Mouse (Mus musculus) testis, adult 2 months (tissue): Measurements from ENCODE around the gene Vps4a. TPM values are rescaled to one million over a fixed set of nuclear protein-coding genes. Genes with fewer than 3 reads are reported as not detected.

Source experiments
- H3K27ac ChIP-seq: fragments of 200-500 bp; 2 replicates; pipeline ENCODE4 v1.5.1; 2012; ENCODE audit warnings: low read depth, low read length; ENCODE audit not compliant: control insufficient read depth, insufficient read depth
- H3K27me3 ChIP-seq: fragments of 200-500 bp; 2 replicates; pipeline ENCODE4 v1.6.1; 2012; ENCODE audit warnings: mild to moderate bottlenecking, low read length, moderate library complexity; ENCODE audit not compliant: control insufficient read depth, insufficient read depth
- H3K36me3 ChIP-seq: fragments of 200-500 bp; 2 replicates; pipeline ENCODE4 v1.6.1; 2012; ENCODE audit warnings: mild to moderate bottlenecking, low read length; ENCODE audit not compliant: control insufficient read depth, insufficient read depth
- H3K4me1 ChIP-seq: fragments of 200-500 bp; 2 replicates; pipeline ENCODE4 v1.6.1; 2012; ENCODE audit warnings: low read length; ENCODE audit not compliant: control insufficient read depth, insufficient read depth
- H3K4me3 ChIP-seq: fragments of 200-500 bp; 2 replicates; pipeline ENCODE4 v1.5.1; 2012; ENCODE audit warnings: low read depth, mild to moderate bottlenecking, low read length, moderate library complexity, mixed read lengths; ENCODE audit not compliant: control insufficient read depth
- CTCF ChIP-seq: fragments of 200-500 bp; IDR thresholded peaks from 2 replicates; pipeline ENCODE4 v1.5.1; 2012; ENCODE audit warnings: low read depth, mild to moderate bottlenecking, inconsistent platforms, low read length, moderate library complexity; ENCODE audit not compliant: control insufficient read depth, insufficient read depth, insufficient replicate concordance
- POLR2A ChIP-seq: fragments of 200-500 bp; IDR thresholded peaks from 2 replicates; pipeline ENCODE4 v1.6.1; 2012; ENCODE audit warnings: low read depth, mild to moderate bottlenecking, inconsistent platforms, low read length, moderate library complexity; ENCODE audit not compliant: control insufficient read depth
- polyA plus RNA-seq: library from polyadenylated mRNA; depleted of rRNA; stranded (reverse); fragments of >200 nt; gene quantifications from 2 replicates; pipeline ENCODE4 v1.2.3, GENCODE M21; 2012

The Vps4a gene
- polyA plus RNA-seq, 1 experiment: 97.0 TPM

DNA sequence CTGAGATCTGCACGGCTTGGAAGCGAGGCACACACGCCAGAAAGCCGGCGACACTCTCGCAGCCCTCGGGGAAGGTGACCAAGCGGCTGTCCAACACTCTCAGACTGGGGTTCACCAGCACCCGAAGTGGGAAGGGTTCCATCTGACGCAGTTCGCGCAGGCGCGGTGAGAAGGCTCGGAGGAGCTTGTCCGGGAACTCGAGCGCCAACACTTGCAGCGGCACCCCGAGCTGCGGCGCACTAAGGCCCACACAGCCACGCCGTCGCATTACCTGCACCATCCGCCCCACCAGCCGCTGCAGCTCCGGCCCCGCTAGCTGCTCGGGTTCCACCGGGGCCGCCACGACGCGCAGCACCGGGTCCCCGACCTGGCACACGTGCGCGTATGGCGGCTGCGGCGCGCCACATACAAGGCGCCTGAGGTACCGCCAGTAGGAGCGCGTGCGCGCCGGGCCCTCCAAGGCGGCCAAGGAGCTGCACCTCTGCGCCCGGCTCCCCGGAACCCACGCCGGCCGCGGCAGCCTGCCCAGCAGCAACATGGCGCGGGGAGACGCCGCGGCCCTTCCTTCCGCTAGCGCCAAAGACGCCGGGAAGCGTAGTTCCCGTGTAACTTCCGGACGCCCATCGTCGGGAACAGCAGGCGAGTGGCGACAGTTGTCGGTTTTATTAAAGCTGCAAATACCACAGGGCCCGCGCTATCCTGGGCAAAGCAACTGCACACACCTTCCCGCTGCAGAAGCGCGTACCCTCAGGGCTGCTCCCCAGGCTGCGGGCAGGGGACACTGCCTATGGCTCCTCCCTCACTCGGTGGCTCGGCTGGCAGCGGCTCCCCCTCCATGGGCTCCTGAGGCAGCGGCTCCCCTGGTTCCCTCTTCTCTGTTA lies 17.3 kb downstream of the Vps4a start, which contains the start of gene Pdf:
TSS of gene Pdf (minus strand) at position 554 of the 881 bp plus-strand sequence.
- H3K27me3 ChIP-seq: no peaks in the 10 kb centered on the region
- no peaks in the 10 kb centered on the region; the same call in 1 of the 2 replicates for H3K36me3 ChIP-seq
- TF ChIP-seq CTCF (no peak; the same call in 1 of the 2 replicates), POLR2A (0 out of 2 replicates have a peak, but pooled peaks have one; percentile 12)
- H3K27ac ChIP-seq: peak within 1 kb of the TSS; percentile 78
- peak within 1 kb of the TSS; percentile 88 for H3K4me3 ChIP-seq
- peaks cover 9% of the 10 kb centered on the region for H3K4me1 ChIP-seq

DNA sequence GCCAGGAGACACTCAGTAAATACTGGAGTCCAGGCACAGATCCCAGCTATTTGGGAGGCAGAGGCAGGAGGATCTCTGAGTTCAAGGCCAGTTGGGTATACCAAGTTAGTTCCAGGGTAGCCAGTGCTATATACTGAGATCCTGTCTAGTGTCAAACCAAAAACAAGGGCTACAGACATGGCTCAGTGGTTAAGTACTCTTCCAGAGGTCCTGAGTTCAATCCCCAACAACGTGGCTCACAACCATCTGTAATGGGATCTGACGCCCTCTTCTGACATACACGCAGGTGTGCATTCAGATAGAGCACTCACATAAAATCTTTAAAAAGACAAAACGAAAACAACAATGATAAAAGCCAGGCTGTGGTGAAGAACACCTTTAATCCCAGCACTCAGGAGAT lies 18.5 kb downstream of the Vps4a start:
- Histone ChIP-seq H3K27me3 (no peaks in the 10 kb centered on the region), H3K4me3 (no peak overlapping the region), H3K36me3 (no peaks in the 10 kb centered on the region; the same call in 1 of the 2 replicates), H3K4me1 (peaks cover 9% of the 10 kb centered on the region), H3K27ac (no peak overlapping the region)
- no peak for TF ChIP-seq POLR2A
- no peak for TF ChIP-seq CTCF

DNA sequence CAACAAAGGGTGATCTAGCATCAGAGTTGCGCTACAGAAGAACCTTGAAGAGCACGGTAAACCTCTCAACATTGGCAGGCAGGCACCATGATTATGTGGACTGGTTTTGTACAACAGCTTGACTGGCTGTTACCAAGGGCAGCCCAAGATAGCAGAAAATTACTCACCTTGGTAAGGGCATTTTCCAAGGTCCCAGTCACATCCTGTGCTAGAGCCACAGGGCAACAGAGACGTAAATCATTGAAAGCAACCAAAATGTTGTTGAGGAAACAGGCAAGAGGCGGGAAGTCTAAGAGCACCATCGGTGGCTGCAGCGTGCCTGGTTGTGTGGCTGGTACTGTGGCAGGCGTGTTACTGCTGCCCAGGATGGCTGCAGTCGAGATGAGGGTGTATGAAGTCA lies 21.0 kb downstream of the Vps4a start:
- H3K4me3 ChIP-seq: no peak overlapping the region
- no peaks in the 10 kb centered on the region for H3K27me3 ChIP-seq
- TF ChIP-seq POLR2A (no peak), CTCF (no peak)
- H3K36me3 ChIP-seq: no peaks in the 10 kb centered on the region; the same call in 1 of the 2 replicates
- no peak overlapping the region for H3K27ac ChIP-seq
- H3K4me1 ChIP-seq: peaks cover 13% of the 10 kb centered on the region

DNA sequence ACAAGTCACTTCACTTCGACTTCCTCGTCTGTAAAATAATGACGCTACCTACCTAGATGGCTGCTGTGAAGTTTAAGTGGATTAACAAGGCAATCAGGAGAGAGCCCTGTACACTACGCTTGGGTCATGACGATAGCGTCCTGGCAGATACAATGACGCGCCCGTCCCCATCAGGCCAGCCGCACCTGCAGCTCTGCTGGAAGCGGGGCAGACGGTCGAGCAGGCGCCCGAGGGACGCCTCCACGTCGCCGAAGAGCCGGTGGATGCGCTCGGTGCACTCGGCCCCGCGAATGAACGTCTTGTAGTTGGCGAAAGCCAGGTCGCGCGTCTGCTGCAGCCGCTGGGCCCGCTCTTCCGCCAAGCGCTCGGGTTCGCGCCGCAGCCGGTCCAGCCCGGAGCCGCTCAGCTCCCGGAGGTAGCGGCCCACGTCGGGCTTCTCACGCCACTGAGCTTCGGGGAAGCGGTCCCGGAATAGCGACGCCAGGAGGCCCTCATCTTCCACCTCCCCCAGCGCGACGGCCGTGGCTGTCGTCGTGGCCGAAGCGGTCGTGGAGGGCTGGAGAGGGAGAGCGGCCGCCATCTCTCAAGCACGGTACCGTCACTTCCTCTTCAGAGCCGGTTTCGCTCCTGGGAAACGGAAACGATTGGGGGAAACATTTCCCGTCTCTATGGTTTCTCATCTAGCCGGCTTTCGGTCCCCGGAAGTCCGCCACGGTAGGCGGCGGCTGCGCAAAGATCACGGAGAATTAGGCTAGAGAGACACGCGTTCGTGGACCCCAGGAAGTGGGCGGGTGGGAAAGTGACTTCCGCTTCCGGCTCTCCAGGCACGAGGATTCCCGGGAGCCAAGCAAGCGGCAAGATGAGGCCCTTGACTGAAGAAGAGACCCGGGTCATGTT lies 25.3 kb downstream of the Vps4a start, which contains the start of the genes Cog8 and Nip7:
TSS of gene Cog8 (minus strand) at position 614 of the 897 bp plus-strand sequence.
TSS of gene Nip7 (plus strand) at position 802 of the 897 bp plus-strand sequence.
- H3K4me1 ChIP-seq: peaks cover 10% of the 10 kb centered on the region
- TF ChIP-seq POLR2A (peak; percentile 88), CTCF (no peak)
- H3K27me3 ChIP-seq: no peaks in the 10 kb centered on the region
- peak within 1 kb of the TSS; percentile 76 for H3K27ac ChIP-seq
- peak within 1 kb of the TSS; percentile 88 for H3K4me3 ChIP-seq
- H3K36me3 ChIP-seq: no peaks in the 10 kb centered on the region; the same call in 1 of the 2 replicates

DNA sequence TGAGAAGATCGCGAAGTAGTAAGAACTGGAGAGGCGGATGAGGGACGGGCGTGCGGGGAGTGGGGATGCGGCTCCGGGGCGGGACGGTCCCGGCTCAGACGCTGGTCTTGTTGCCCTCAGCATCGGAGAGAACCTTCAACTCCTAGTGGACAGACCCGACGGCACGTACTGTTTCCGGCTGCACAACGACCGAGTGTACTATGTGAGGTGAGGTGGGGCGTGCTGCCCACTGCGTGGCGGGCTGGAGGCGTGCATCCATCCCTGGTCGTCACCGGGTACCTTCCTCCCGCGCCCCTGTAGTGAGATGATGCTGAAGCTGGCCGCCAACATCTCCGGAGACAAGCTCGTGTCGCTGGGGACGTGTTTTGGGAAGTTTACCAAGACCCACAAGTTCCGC lies 25.9 kb downstream of the Vps4a start:
- Histone ChIP-seq H3K4me1 (peaks cover 10% of the 10 kb centered on the region), H3K27ac (peak overlapping the region; percentile 76), H3K27me3 (no peaks in the 10 kb centered on the region), H3K36me3 (no peaks in the 10 kb centered on the region; the same call in 1 of the 2 replicates), H3K4me3 (peak overlapping the region; percentile 88)
- TF ChIP-seq CTCF (no peak), POLR2A (no peak)

DNA sequence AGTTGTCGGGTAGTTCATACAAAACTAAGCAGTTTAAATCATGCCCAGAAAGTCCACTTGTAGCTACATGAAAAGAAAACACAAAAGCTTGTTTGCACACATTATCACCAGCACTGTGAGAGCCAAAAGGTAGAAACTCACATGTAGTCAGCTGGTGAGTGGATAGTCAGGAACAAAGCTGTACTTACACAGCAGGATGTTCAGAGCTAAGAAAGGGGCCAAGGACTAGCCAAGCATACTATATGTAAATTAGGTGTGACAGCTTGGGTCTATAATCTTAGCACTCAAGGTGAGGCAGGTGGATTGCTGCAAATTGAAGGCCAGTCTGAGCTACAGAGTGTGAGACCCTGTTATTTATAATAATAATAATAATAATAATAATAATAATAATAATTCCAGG lies 31.6 kb downstream of the Vps4a start:
- TF ChIP-seq POLR2A (no peak), CTCF (no peak)
- no peaks in the 10 kb centered on the region for H3K36me3 ChIP-seq
- no peaks in the 10 kb centered on the region for H3K27me3 ChIP-seq
- no peak overlapping the region for H3K4me3 ChIP-seq
- H3K27ac ChIP-seq: no peak overlapping the region
- H3K4me1 ChIP-seq: peaks cover 9% of the 10 kb centered on the region
